Mouse (Mus musculus): ENCODE results near the gene Myl7. TPM values are rescaled to one million over a fixed set of nuclear protein-coding genes. Genes with fewer than 3 reads are reported as not detected.

Myl7 gene
- polyA plus RNA-seq (2012; rRNA removed; ENCODE audit: low replicate concordance): 0.26 and 0.59 TPM in 2 replicates

DNA sequence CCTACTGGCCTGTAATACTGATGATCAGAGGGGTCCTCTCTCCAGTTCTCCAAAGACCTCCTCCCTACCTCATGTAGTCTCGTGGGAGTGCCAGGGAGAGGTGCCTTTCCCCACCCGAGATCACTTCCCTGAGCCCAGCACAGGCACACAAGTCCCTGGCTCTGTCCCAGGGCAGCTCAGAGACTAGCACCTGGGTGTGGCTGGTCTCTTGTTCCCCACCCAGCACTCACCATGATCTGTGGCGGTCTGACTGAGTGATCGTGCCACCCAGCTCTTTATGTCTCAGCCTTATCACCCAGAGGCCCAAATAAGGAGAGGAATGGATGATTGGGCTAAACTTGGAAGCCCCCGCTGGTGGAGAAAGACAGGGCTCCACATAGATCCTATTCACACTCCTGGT lies at the start of gene Myl7:
Gene Myl7 (minus strand): TSS at position 252 of the 400 bp plus-strand sequence.

DNA sequence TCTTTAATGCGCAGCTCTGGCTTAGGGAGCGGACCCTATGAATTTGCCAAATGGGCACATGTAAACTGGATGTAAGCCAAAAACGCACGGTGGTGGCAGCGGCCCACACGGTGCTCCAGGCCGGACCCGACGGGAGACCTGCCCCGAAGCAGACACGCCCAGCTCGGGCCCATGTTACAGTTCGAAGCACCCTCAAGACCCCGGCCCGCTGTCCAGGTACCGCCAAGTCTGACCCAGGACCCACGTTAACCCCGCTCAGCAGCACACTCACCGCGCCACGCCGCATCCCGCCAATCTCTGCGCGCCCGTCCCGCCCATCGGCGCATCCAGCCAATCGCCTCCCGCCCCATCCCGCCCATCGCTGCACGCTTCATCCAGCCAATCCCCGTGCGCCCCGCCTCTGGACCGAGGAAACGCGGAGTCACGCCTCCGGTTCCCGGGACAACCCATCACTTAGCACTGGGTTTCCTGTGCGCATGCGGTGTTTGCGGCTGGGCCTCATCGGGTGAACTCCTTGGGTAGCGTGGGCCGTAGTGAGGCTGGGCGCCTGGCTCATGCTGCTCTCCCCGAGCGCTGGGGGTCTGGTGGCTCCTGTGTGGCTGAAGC lies 20.6 kb downstream of the Myl7 start, which contains the start of gene Pold2:
Gene Pold2 (minus strand): TSS at position 372 of the 606 bp plus-strand sequence.

DNA sequence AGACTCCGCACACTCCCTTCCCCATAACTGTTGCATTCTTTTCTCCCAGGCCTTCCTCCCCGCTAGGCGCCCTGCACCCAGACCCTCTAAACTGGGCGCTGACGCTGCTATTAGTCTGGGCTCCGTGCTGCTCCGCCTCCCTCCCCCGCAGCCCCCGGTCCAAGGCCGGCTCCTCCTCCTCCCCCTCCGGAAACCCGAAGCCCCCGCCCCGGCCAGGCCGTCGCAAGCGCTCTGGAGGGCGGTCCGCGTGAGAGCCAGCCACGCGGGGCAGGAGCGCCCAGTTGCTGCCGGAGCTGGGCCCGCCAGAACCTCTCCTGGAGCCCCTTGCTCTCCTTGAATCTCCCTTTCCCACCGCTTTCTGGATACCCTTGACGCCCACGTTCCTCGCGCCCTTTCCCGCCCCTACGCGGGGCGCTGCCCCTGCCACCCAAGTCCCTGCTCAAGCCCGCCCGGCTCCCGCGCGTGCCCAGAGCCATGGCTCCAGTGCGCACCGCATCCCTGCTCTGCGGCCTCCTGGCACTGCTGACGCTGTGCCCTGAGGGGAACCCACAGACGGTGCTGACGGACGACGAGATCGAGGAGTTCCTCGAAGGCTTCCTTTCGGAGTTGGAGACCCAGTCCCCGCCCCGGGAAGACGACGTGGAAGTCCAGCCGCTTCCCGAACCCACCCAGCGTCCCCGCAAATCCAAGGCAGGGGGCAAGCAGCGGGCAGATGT lies 36.7 kb downstream of the Myl7 start, which contains the start of gene Aebp1:
Gene Aebp1 (plus strand): TSS at position 270 of the 716 bp plus-strand sequence.

Other genes with a start within 250 kb of the Myl7 start
- 107 and 215 TPM in 2 replicates for gene Mrps24, start 183.1 kb downstream of the Myl7 start, polyA plus RNA-seq (2012; rRNA removed; ENCODE audit: low replicate concordance)
- 24.1 and 32.3 TPM in 2 replicates for gene Urgcp, start 136.4 kb downstream of the Myl7 start, polyA plus RNA-seq (2012; rRNA removed; ENCODE audit: low replicate concordance)
- gene Dbnl, start 110.3 kb downstream of the Myl7 start, polyA plus RNA-seq (2012; rRNA removed; ENCODE audit: low replicate concordance): 56.4 and 73.3 TPM in 2 replicates
- 0.72 and 0.75 TPM in 2 replicates for gene Pgam2, start 95.0 kb downstream of the Myl7 start, polyA plus RNA-seq (2012; rRNA removed; ENCODE audit: low replicate concordance)
- gene Polm, start 60.8 kb downstream of the Myl7 start, polyA plus RNA-seq (2012; rRNA removed; ENCODE audit: low replicate concordance): 21.6 and 35.9 TPM in 2 replicates
- gene Aebp1, start 36.8 kb downstream of the Myl7 start, polyA plus RNA-seq (2012; rRNA removed; ENCODE audit: low replicate concordance): 99.4 and 539 TPM in 2 replicates
- gene Pold2, start 20.5 kb downstream of the Myl7 start, polyA plus RNA-seq (2012; rRNA removed; ENCODE audit: low replicate concordance): 58.2 and 143 TPM in 2 replicates
- 0.26 and 0.81 TPM in 2 replicates for gene Gck, start 51.3 kb upstream of the Myl7 start, polyA plus RNA-seq (2012; rRNA removed; ENCODE audit: low replicate concordance)
- 75.5 and 95.5 TPM in 2 replicates for gene Ykt6, start 56.9 kb upstream of the Myl7 start, polyA plus RNA-seq (2012; rRNA removed; ENCODE audit: low replicate concordance)
- gene Camk2b, start 167.6 kb upstream of the Myl7 start, polyA plus RNA-seq (2012; rRNA removed; ENCODE audit: low replicate concordance): 4.5 and 7.2 TPM in 2 replicates

Data from subcutaneous adipose tissue, adult 2 months (tissue).